Mouse (Mus musculus): Measurements from ENCODE around the gene Snx9. TPM values are rescaled to one million over a fixed set of nuclear protein-coding genes. Genes with fewer than 3 reads are reported as not detected.

Gene Snx9
- polyA plus RNA-seq, 1 experiment from 2014 or later, result 28.3 TPM

- Histone ChIP-seq H3K9ac (no peak overlapping the region), H3K27ac (no peak overlapping the region; the same call in 1 of the 2 replicates), H3K4me1 (peaks cover 14% of the 10 kb centered on the region; the same call in 1 of the 2 replicates), H3K4me3 (no peak overlapping the region), H3K9me3 (no peaks in the 10 kb centered on the region), H3K36me3 (no peaks in the 10 kb centered on the region), H3K27me3 (0 out of 2 replicates have a peak, but pooled peaks cover 4% of the 10 kb centered on the region), H3K4me2 (replicated peaks) (no peak overlapping the region)
- 49% methylated on average over 9 of the region's 9 CpGs for WGBS
- peak; percentile 64; the same call in 1 of the 2 replicates for ATAC-seq (ENCODE audit: low FRiP score, low read depth)
Observed at GRCm38 (mm10) chr17:5959802-5960201, 118.7 kb downstream of the Snx9 start.

- Histone ChIP-seq H3K9me3 (no peaks in the 10 kb centered on the region), H3K4me3 (no peak overlapping the region), H3K36me3 (no peaks in the 10 kb centered on the region), H3K27me3 (0 out of 2 replicates have a peak, but pooled peaks cover 2% of the 10 kb centered on the region), H3K27ac (no peak overlapping the region), H3K4me1 (peaks cover 13% of the 10 kb centered on the region; the same call in 1 of the 2 replicates), H3K9ac (no peak overlapping the region), H3K4me2 (replicated peaks) (no peak overlapping the region)
- WGBS, result 91% methylated on average over 8 of the region's 8 CpGs
- no peak for ATAC-seq (ENCODE audit: low FRiP score, low read depth)
Observed at GRCm38 (mm10) chr17:5963766-5964165, 122.6 kb downstream of the Snx9 start.

- no peaks in the 10 kb centered on the region for H3K9me3 ChIP-seq
- no peaks in the 10 kb centered on the region for H3K36me3 ChIP-seq
- H3K9ac ChIP-seq, result no peak overlapping the region
- ATAC-seq (ENCODE audit: low FRiP score, low read depth), result no peak
- no peaks in the 10 kb centered on the region for H3K27me3 ChIP-seq
- WGBS, result 68% methylated on average over 9 of the region's 9 CpGs
- no peak overlapping the region for H3K4me2 ChIP-seq (replicated peaks)
- 0 out of 2 replicates have a peak, but pooled peaks cover under 1% of the 10 kb centered on the region for H3K4me1 ChIP-seq
- no peak overlapping the region for H3K4me3 ChIP-seq
- no peak overlapping the region for H3K27ac ChIP-seq
Observed at GRCm38 (mm10) chr17:5965084-5965781, 124.1 kb downstream of the Snx9 start.

- no peaks in the 10 kb centered on the region for H3K9me3 ChIP-seq
- no peak overlapping the region for H3K4me3 ChIP-seq
- no peaks in the 10 kb centered on the region for H3K4me1 ChIP-seq
- H3K27me3 ChIP-seq, result no peaks in the 10 kb centered on the region
- H3K27ac ChIP-seq, result no peak overlapping the region
- H3K36me3 ChIP-seq, result no peaks in the 10 kb centered on the region
- no peak for ATAC-seq (ENCODE audit: low FRiP score, low read depth)
- H3K9ac ChIP-seq, result no peak overlapping the region
- no peak overlapping the region for H3K4me2 ChIP-seq (replicated peaks)
- 90% methylated on average over 5 of the region's 5 CpGs for WGBS
Observed at GRCm38 (mm10) chr17:5966706-5967105, 125.6 kb downstream of the Snx9 start.

- WGBS, result 51% methylated on average over 6 of the region's 6 CpGs
- no peaks in the 10 kb centered on the region for H3K9me3 ChIP-seq
- no peak for ATAC-seq (ENCODE audit: low FRiP score, low read depth)
- H3K4me2 ChIP-seq (replicated peaks), result no peak overlapping the region
- no peak overlapping the region for H3K9ac ChIP-seq
- no peak overlapping the region for H3K27ac ChIP-seq
- H3K4me1 ChIP-seq, result no peaks in the 10 kb centered on the region
- no peak overlapping the region for H3K4me3 ChIP-seq
- H3K27me3 ChIP-seq, result no peaks in the 10 kb centered on the region
- no peaks in the 10 kb centered on the region for H3K36me3 ChIP-seq
Observed at GRCm38 (mm10) chr17:5968562-5968961, 127.4 kb downstream of the Snx9 start.

- Histone ChIP-seq H3K27ac (no peak overlapping the region), H3K36me3 (no peaks in the 10 kb centered on the region), H3K4me3 (no peak overlapping the region), H3K4me2 (replicated peaks) (no peak overlapping the region), H3K9ac (no peak overlapping the region), H3K9me3 (no peaks in the 10 kb centered on the region), H3K27me3 (no peaks in the 10 kb centered on the region), H3K4me1 (no peaks in the 10 kb centered on the region)
- ATAC-seq (ENCODE audit: low FRiP score, low read depth), result no peak
- WGBS, result 72% methylated on average over 3 of the region's 3 CpGs
Observed at GRCm38 (mm10) chr17:5969246-5969645, 128.1 kb downstream of the Snx9 start.

- no peak for ATAC-seq (ENCODE audit: low FRiP score, low read depth)
- H3K4me2 ChIP-seq (replicated peaks), result no peak overlapping the region
Observed at GRCm38 (mm10) chr17:5970298-5970821, 129.2 kb downstream of the Snx9 start.

GRCm38 (mm10) chr17:5973536-5973935 is 132.4 kb downstream of the Snx9 start:
- ATAC-seq (ENCODE audit: low FRiP score, low read depth), result no peak
- H3K9ac ChIP-seq, result no peak overlapping the region
- H3K4me3 ChIP-seq, result no peak overlapping the region
- H3K27ac ChIP-seq, result no peak overlapping the region
- no peaks in the 10 kb centered on the region for H3K9me3 ChIP-seq
- WGBS, result 74% methylated on average over 8 of the region's 8 CpGs
- H3K4me1 ChIP-seq, result peaks cover 34% of the 10 kb centered on the region
- no peak overlapping the region for H3K4me2 ChIP-seq (replicated peaks)
- H3K27me3 ChIP-seq, result no peaks in the 10 kb centered on the region
- H3K36me3 ChIP-seq, result no peaks in the 10 kb centered on the region

More at GRCm38 (mm10) chr17:5970298-5970821, 129.2 kb downstream of the Snx9 start:
- Histone ChIP-seq H3K4me3 (no peak overlapping the region), H3K27me3 (no peaks in the 10 kb centered on the region), H3K9me3 (no peaks in the 10 kb centered on the region), H3K27ac (no peak overlapping the region), H3K36me3 (no peaks in the 10 kb centered on the region), H3K4me1 (peaks cover 4% of the 10 kb centered on the region), H3K9ac (no peak overlapping the region)
- 69% methylated on average over 5 of the region's 5 CpGs for WGBS

- no peaks in the 10 kb centered on the region for H3K36me3 ChIP-seq
- H3K4me1 ChIP-seq, result peaks cover 34% of the 10 kb centered on the region
- 31% methylated on average over 23 of the region's 23 CpGs for WGBS
- H3K27me3 ChIP-seq, result no peaks in the 10 kb centered on the region
- 0 out of 2 replicates have a peak overlapping the region, but pooled peaks have one; percentile 34 for H3K27ac ChIP-seq
- peak overlapping the region; percentile 46 for H3K4me2 ChIP-seq (replicated peaks)
- H3K4me3 ChIP-seq, result no peak overlapping the region
- peak overlapping the region; percentile 45; the same call in 1 of the 2 replicates for H3K9ac ChIP-seq
- ATAC-seq (ENCODE audit: low FRiP score, low read depth), result peak; percentile 44; the same call in 1 of the 2 replicates
- H3K9me3 ChIP-seq, result no peaks in the 10 kb centered on the region
Observed at GRCm38 (mm10) chr17:5975099-5975977, 134.2 kb downstream of the Snx9 start.

GRCm38 (mm10) chr17:5976221-5977055 is 135.3 kb downstream of the Snx9 start:
- H3K4me3 ChIP-seq, result no peak overlapping the region
- no peak overlapping the region for H3K9ac ChIP-seq
- no peak for ATAC-seq (ENCODE audit: low FRiP score, low read depth)
- H3K4me1 ChIP-seq, result peaks cover 34% of the 10 kb centered on the region
- peak overlapping the region; percentile 46; the same call in 1 of the 2 replicates for H3K4me2 ChIP-seq (replicated peaks)
- WGBS, result 78% methylated on average over 20 of the region's 20 CpGs
- H3K9me3 ChIP-seq, result no peaks in the 10 kb centered on the region
- H3K27me3 ChIP-seq, result no peaks in the 10 kb centered on the region
- H3K36me3 ChIP-seq, result no peaks in the 10 kb centered on the region
- H3K27ac ChIP-seq, result no peak overlapping the region

GRCm38 (mm10) chr17:5977056-5977920 is 136.2 kb downstream of the Snx9 start:
- Histone ChIP-seq H3K4me1 (peaks cover 35% of the 10 kb centered on the region), H3K27ac (no peak overlapping the region), H3K4me2 (replicated peaks) (no peak overlapping the region), H3K36me3 (no peaks in the 10 kb centered on the region), H3K4me3 (no peak overlapping the region), H3K27me3 (no peaks in the 10 kb centered on the region), H3K9ac (no peak overlapping the region), H3K9me3 (no peaks in the 10 kb centered on the region)
- no peak for ATAC-seq (ENCODE audit: low FRiP score, low read depth)
- 65% methylated on average over 16 of the region's 16 CpGs for WGBS
